Mouse (Mus musculus) liver, embryonic 11.5 days (tissue): ENCODE results near the gene Hmgcs2. TPM values are rescaled to one million over a fixed set of nuclear protein-coding genes. Genes with fewer than 3 reads are reported as not detected.
A peak's percentile ranks its signal among the peaks of the same experiment; 100 is the strongest.

Experiments
- ATAC-seq: fragments of 200-750 bp; cut with Nextera tagmentation; replicated peaks from 2 replicates; pipeline ENCODE4 v1.8.0; 2017; ENCODE audit warnings: moderate number of reproducible peaks, mild to moderate bottlenecking, moderate TSS enrichment, moderate library complexity; ENCODE audit not compliant: low FRiP score
- DNase-seq: peaks from one replicate; pipeline ENCODE4 v3.0.0-alpha.2; 2017; ENCODE audit warnings: low spot score
- H3K27ac ChIP-seq: fragments of 300-500 bp; sonication (generic); 2 replicates; pipeline ENCODE4 v1.5.1; 2014; ENCODE audit warnings: mild to moderate bottlenecking, low read depth, low read length, control low read depth
- H3K27me3 ChIP-seq: fragments of 300-500 bp; sonication (generic); replicated peaks from 2 replicates; pipeline ENCODE4 v1.6.1; 2014; ENCODE audit warnings: low read length, mixed read lengths; ENCODE audit not compliant: control insufficient read depth, insufficient read depth
- H3K36me3 ChIP-seq: fragments of 300-500 bp; sonication (generic); 2 replicates; pipeline ENCODE4 v1.6.1; 2014; ENCODE audit warnings: mild to moderate bottlenecking, low read length, moderate library complexity, mixed read lengths; ENCODE audit not compliant: control insufficient read depth, insufficient read depth
- H3K4me1 ChIP-seq: fragments of 300-500 bp; sonication (generic); replicated peaks from 2 replicates; pipeline ENCODE4 v1.6.1; 2014; ENCODE audit warnings: low read length, mixed read lengths; ENCODE audit not compliant: control insufficient read depth, insufficient read depth
- H3K4me2 ChIP-seq: fragments of 300-500 bp; sonication (generic); 2 replicates; pipeline ENCODE4 v1.6.1; 2014; ENCODE audit warnings: mild to moderate bottlenecking, control low read depth, moderate library complexity
- H3K4me3 ChIP-seq: fragments of 300-500 bp; sonication (generic); 2 replicates; pipeline ENCODE4 v1.5.1; 2014; ENCODE audit warnings: low read depth, low read length, control low read depth
- H3K9ac ChIP-seq: fragments of 300-500 bp; sonication (generic); 2 replicates; pipeline ENCODE4 v1.6.1; 2014; ENCODE audit warnings: low read depth, low read length, control low read depth
- H3K9me3 ChIP-seq: fragments of 300-500 bp; sonication (generic); 2 replicates; pipeline ENCODE4 v1.6.1; 2016; ENCODE audit warnings: low read length, inconsistent platforms, mixed read lengths; ENCODE audit not compliant: control insufficient read depth
- WGBS: fragments of 180-500 bp; shearing (Covaris S2); extraction: QIAGEN DNeasy Blood & Tissue Kit; methylation state at CpG from one replicate; pipeline ENCODE4 v1.1.7; 2014; 5-methylcytosine and 5-hydroxymethylcytosine counted together
- polyA plus RNA-seq: library from polyadenylated mRNA; unstranded; fragments of >200 nt; fragmentation: Nextera tagmentation; extraction: Ambion mirVana; gene quantifications from 2 replicates; pipeline ENCODE4 v1.2.1, GENCODE M21; 2014

Hmgcs2 gene
- polyA plus RNA-seq, 1 experiment from 2014 or later, result 29.9 TPM

DNA sequence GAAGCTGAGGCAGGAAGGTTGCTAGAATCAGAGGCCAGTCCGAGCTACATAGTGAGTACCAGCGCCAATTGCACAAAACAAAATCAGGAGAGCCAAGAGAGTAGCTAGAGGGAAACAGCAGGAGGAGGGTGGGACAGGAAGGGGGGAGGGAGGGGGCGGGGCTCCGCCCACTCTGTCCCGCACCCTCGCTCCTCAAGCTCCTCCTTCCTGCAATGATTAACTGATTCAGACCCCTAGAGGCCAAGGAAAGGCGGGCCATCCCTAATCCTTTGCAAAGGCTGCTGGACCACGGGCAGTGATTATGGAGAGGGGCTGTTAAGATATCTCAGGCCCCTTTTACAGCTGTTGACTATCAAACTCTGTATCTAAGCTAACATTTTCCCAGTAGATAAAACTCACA is 68.5 kb downstream of the Hmgcs2 start:
- H3K9me3 ChIP-seq, result no peaks in the 10 kb centered on the region
- DNase-seq, result no peak
- no peak overlapping the region for H3K4me3 ChIP-seq
- no peaks in the 10 kb centered on the region for H3K4me1 ChIP-seq
- peak overlapping the region; percentile 24; the same call in 1 of the 2 replicates for H3K4me2 ChIP-seq
- H3K36me3 ChIP-seq, result no peaks in the 10 kb centered on the region
- no peak overlapping the region for H3K27ac ChIP-seq
- 15% methylated on average over 7 of the region's 8 CpGs for WGBS
- H3K27me3 ChIP-seq, result no peaks in the 10 kb centered on the region
- peak; percentile 77 for ATAC-seq
- no peak overlapping the region for H3K9ac ChIP-seq

DNA sequence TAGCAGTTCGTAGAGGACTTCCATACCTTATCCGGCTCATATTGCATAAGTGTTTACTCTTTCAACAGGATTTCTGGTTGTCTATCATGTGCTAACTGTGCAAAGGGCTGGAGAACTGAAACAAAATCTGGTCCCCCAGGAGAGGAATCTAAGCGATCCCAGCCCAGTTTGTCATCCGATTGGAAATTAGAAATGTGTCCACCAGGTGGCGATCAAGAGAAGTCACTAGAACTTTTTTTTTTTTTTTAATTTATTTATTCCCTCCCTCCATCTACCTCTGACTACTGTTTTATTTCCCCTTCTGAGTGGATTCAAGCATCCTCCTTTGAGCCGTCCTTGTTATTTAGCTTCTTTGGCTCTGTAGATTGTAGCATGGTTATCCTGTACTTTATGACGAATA is 73.7 kb downstream of the Hmgcs2 start:
- no peak for ATAC-seq
- Histone ChIP-seq H3K36me3 (no peaks in the 10 kb centered on the region), H3K27ac (no peak overlapping the region), H3K4me3 (no peak overlapping the region), H3K9ac (no peak overlapping the region), H3K4me2 (no peak overlapping the region), H3K9me3 (no peaks in the 10 kb centered on the region), H3K27me3 (no peaks in the 10 kb centered on the region), H3K4me1 (no peaks in the 10 kb centered on the region)
- WGBS, result 34% methylated on average over 7 of the region's 7 CpGs
- no peak for DNase-seq

- Histone ChIP-seq H3K4me2 (no peak overlapping the region), H3K27ac (no peak overlapping the region), H3K9ac (no peak overlapping the region), H3K27me3 (no peaks in the 10 kb centered on the region), H3K4me3 (no peak overlapping the region), H3K4me1 (no peaks in the 10 kb centered on the region), H3K36me3 (no peaks in the 10 kb centered on the region), H3K9me3 (no peaks in the 10 kb centered on the region)
- ATAC-seq (no peak), DNase-seq (no peak)
- 72% methylated on average over 10 of the region's 10 CpGs for WGBS
Observed at GRCm38 (mm10) chr3:98355344-98356025, 75.2 kb downstream of the Hmgcs2 start.

DNA sequence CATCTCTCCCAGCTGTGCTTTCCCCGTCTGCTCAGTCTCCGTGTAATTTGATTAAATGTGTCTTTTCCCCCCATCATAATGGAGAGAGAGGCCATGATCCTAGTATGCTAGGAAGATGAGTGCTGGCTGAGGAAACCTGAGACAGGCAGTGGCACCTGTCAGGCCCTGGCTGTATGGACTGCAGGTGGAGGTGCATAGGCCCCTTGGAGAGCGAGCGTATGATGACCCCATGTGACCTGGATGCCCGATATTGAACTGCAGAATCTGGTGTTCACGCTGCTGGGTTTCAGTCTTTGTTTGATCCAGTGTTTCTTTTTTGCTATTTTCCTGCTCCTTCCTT is 75.8 kb downstream of the Hmgcs2 start:
- Histone ChIP-seq H3K27me3 (no peaks in the 10 kb centered on the region), H3K4me2 (no peak overlapping the region), H3K4me3 (no peak overlapping the region), H3K9ac (no peak overlapping the region), H3K27ac (no peak overlapping the region), H3K36me3 (no peaks in the 10 kb centered on the region), H3K4me1 (no peaks in the 10 kb centered on the region), H3K9me3 (no peaks in the 10 kb centered on the region)
- no peak for ATAC-seq
- DNase-seq, result no peak
- WGBS, result 77% methylated on average over 6 of the region's 6 CpGs

DNA sequence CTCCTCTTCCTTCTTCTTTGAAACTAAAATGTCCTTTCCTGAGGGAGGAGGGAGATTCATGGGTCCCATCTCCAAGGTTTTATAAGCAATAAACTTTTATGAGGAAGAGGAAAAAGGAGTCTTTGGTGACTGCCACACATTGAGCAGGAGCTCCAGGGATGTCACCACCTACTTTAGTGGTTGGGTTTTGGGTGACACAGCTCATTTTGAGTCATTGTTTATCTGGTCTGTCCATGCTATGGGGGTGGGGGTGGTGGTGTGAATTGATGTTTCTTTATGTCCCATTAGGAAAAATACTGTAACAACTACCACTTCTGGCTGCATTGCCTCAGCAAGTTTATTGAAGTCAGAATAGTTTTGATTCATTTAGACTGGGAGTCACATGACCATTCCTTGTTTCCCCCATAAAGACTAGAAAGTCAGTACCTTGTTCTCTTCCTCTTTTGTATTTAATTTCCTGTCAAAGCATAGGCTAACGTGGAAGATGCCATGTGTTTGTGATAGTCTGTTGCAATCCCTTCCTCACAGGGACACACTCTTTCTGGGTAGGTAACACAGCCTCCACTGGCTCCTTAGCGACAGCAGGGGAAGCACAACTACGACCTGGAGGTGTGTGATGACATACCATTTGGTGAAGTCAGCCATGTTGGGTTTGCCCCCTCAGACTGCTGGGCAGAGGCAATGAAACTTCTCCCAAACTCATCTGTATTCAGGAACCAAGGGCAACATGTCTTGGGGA is 76.6 kb downstream of the Hmgcs2 start:
- Histone ChIP-seq H3K4me1 (no peaks in the 10 kb centered on the region), H3K27ac (no peak overlapping the region), H3K9ac (no peak overlapping the region), H3K36me3 (no peaks in the 10 kb centered on the region), H3K9me3 (no peaks in the 10 kb centered on the region), H3K4me2 (no peak overlapping the region), H3K4me3 (no peak overlapping the region), H3K27me3 (no peaks in the 10 kb centered on the region)
- DNase-seq (no peak), ATAC-seq (no peak)
- 55% methylated on average over 3 of the region's 3 CpGs for WGBS

Other genes starting within 250 kb of the Hmgcs2 start
- not detected in 2 replicates for gene Adam30, start 119.8 kb upstream of the Hmgcs2 start, polyA plus RNA-seq
- gene Reg4, start 58.3 kb upstream of the Hmgcs2 start, polyA plus RNA-seq, result 0.16 TPM in 1 of 2 replicates, not detected in the other
- gene Phgdh, start 59.6 kb downstream of the Hmgcs2 start, polyA plus RNA-seq, result 554 and 596 TPM in 2 replicates
- gene Zfp697, start 102.0 kb downstream of the Hmgcs2 start, polyA plus RNA-seq, result 4.8 and 5.7 TPM in 2 replicates
- not detected in 2 replicates for gene Gm4450, start 176.7 kb downstream of the Hmgcs2 start, polyA plus RNA-seq
- 0.11 and 0.22 TPM in 2 replicates for gene Hsd3b4, start 230.1 kb downstream of the Hmgcs2 start, polyA plus RNA-seq